Mouse (Mus musculus): Measurements from ENCODE around the gene Filip1. TPM values are rescaled to one million over a fixed set of nuclear protein-coding genes. Genes with fewer than 3 reads are reported as not detected.

The Filip1 gene
- polyA plus RNA-seq, 2 experiments, result 0.29 to 0.37 TPM

GRCm38 (mm10) chr9:79932578-79932977 lies 80.1 kb downstream of the Filip1 start:
- WGBS (ENCODE audit: insufficient replicate concordance), result 60% methylated on average over 5 of the region's 5 CpGs

GRCm38 (mm10) chr9:79928092-79928491 lies 84.6 kb downstream of the Filip1 start:
- H3K9ac ChIP-seq (replicated peaks), result no peak overlapping the region
- 60% methylated on average over 3 of the region's 3 CpGs for WGBS (ENCODE audit: insufficient replicate concordance)
- H3K4me1 ChIP-seq (replicated peaks; ENCODE audit: control insufficient read depth in 2 of 2, insufficient read depth in 2 of 2, low read length in 1 of 2), result no peaks in the 10 kb centered on the region
- H3K4me2 ChIP-seq (ENCODE audit: low read depth), result no peak overlapping the region
- H3K9me3 ChIP-seq (ENCODE audit: control insufficient read depth, low read length), result no peaks in the 10 kb centered on the region
- no peaks in the 10 kb centered on the region for H3K27me3 ChIP-seq (ENCODE audit: control insufficient read depth, insufficient read depth, low read length)
- H3K36me3 ChIP-seq (replicated peaks; ENCODE audit: control insufficient read depth, insufficient read depth, low read depth), result no peaks in the 10 kb centered on the region
- no peak overlapping the region for H3K27ac ChIP-seq
- ATAC-seq (ENCODE audit: insufficient read depth) (no peak), DNase-seq (ENCODE audit: low read depth in 3 of 3, low spot score in 3 of 3) (no peak)
- TF ChIP-seq CTCF (IDR thresholded peaks at IDR 0.05; ENCODE audit: low read depth) (no peak), EP300 (IDR thresholded peaks at IDR 0.05; ENCODE audit: low read depth) (no peak)
- no peak overlapping the region for H3K4me3 ChIP-seq (ENCODE audit: insufficient read depth in 1 of 2, low read depth in 2 of 2, low read length in 2 of 2)

More at GRCm38 (mm10) chr9:79932578-79932977, 80.1 kb downstream of the Filip1 start:
- TF ChIP-seq EP300 (IDR thresholded peaks at IDR 0.05; ENCODE audit: low read depth) (no peak), CTCF (IDR thresholded peaks at IDR 0.05; ENCODE audit: low read depth) (no peak)
- Histone ChIP-seq H3K9ac (replicated peaks) (no peak overlapping the region), H3K4me1 (replicated peaks; ENCODE audit: control insufficient read depth in 2 of 2, insufficient read depth in 2 of 2, low read length in 1 of 2) (no peaks in the 10 kb centered on the region), H3K36me3 (replicated peaks; ENCODE audit: control insufficient read depth, insufficient read depth, low read depth) (no peaks in the 10 kb centered on the region), H3K4me2 (ENCODE audit: low read depth) (no peak overlapping the region), H3K27me3 (ENCODE audit: control insufficient read depth, insufficient read depth, low read length) (no peaks in the 10 kb centered on the region), H3K9me3 (ENCODE audit: control insufficient read depth, low read length) (no peaks in the 10 kb centered on the region), H3K4me3 (ENCODE audit: insufficient read depth in 1 of 2, low read depth in 2 of 2, low read length in 2 of 2) (no peak overlapping the region), H3K27ac (no peak overlapping the region)
- no peak for DNase-seq (ENCODE audit: low read depth in 3 of 3, low spot score in 3 of 3)
- no peak for ATAC-seq (ENCODE audit: insufficient read depth)

- Histone ChIP-seq H3K9me3 (ENCODE audit: control insufficient read depth, low read length) (no peaks in the 10 kb centered on the region), H3K36me3 (replicated peaks; ENCODE audit: control insufficient read depth, insufficient read depth, low read depth) (no peaks in the 10 kb centered on the region), H3K27ac (no peak overlapping the region), H3K4me2 (ENCODE audit: low read depth) (no peak overlapping the region), H3K4me3 (ENCODE audit: insufficient read depth in 1 of 2, low read depth in 2 of 2, low read length in 2 of 2) (no peak overlapping the region), H3K9ac (replicated peaks) (no peak overlapping the region), H3K4me1 (replicated peaks; ENCODE audit: control insufficient read depth in 2 of 2, insufficient read depth in 2 of 2, low read length in 1 of 2) (no peaks in the 10 kb centered on the region), H3K27me3 (ENCODE audit: control insufficient read depth, insufficient read depth, low read length) (no peaks in the 10 kb centered on the region)
- DNase-seq (ENCODE audit: low read depth in 3 of 3, low spot score in 3 of 3) (no peak), ATAC-seq (ENCODE audit: insufficient read depth) (no peak)
- WGBS (ENCODE audit: insufficient replicate concordance), result 76% methylated on average over 21 of the region's 21 CpGs
- no peak for TF ChIP-seq EP300 (IDR thresholded peaks at IDR 0.05; ENCODE audit: low read depth)
- TF ChIP-seq CTCF (IDR thresholded peaks at IDR 0.05; ENCODE audit: low read depth), result no peak
Observed at GRCm38 (mm10) chr9:79927156-79927870, 85.3 kb downstream of the Filip1 start.

GRCm38 (mm10) chr9:79926464-79927155 lies 86.0 kb downstream of the Filip1 start:
- ATAC-seq (ENCODE audit: insufficient read depth) (no peak), DNase-seq (ENCODE audit: low read depth in 3 of 3, low spot score in 3 of 3) (no peak)
- Histone ChIP-seq H3K9me3 (ENCODE audit: control insufficient read depth, low read length) (no peaks in the 10 kb centered on the region), H3K27me3 (ENCODE audit: control insufficient read depth, insufficient read depth, low read length) (no peaks in the 10 kb centered on the region), H3K4me2 (ENCODE audit: low read depth) (no peak overlapping the region), H3K36me3 (replicated peaks; ENCODE audit: control insufficient read depth, insufficient read depth, low read depth) (no peaks in the 10 kb centered on the region), H3K27ac (no peak overlapping the region), H3K4me1 (replicated peaks; ENCODE audit: control insufficient read depth in 2 of 2, insufficient read depth in 2 of 2, low read length in 1 of 2) (no peaks in the 10 kb centered on the region), H3K4me3 (ENCODE audit: insufficient read depth in 1 of 2, low read depth in 2 of 2, low read length in 2 of 2) (no peak overlapping the region), H3K9ac (replicated peaks) (no peak overlapping the region)
- TF ChIP-seq CTCF (IDR thresholded peaks at IDR 0.05; ENCODE audit: low read depth) (no peak), EP300 (IDR thresholded peaks at IDR 0.05; ENCODE audit: low read depth) (no peak)
- WGBS (ENCODE audit: insufficient replicate concordance), result 69% methylated on average over 9 of the region's 9 CpGs

DNA sequence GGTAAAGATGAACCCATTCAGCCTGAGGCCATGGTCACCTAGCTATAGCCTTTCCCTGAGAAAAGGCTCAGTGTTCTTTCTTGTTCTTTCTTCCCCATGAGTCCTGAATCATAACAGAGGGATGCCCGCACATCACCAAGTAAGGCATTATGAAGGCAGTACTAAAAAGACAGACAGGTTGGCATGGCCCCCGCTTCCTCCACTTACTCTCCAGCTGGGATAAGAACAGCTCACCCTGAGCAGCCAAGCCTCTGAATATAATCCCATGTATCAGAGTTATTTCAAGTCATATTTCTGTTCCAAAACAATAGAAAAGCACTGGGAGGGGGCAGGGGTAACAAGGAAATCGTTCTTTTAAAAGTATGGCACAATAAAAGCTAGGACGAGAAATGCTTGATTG lies 86.7 kb downstream of the Filip1 start:
- Histone ChIP-seq H3K9me3 (ENCODE audit: control insufficient read depth, low read length) (no peaks in the 10 kb centered on the region), H3K27ac (no peak overlapping the region), H3K4me2 (ENCODE audit: low read depth) (no peak overlapping the region), H3K36me3 (replicated peaks; ENCODE audit: control insufficient read depth, insufficient read depth, low read depth) (no peaks in the 10 kb centered on the region), H3K27me3 (ENCODE audit: control insufficient read depth, insufficient read depth, low read length) (no peaks in the 10 kb centered on the region), H3K4me3 (ENCODE audit: insufficient read depth in 1 of 2, low read depth in 2 of 2, low read length in 2 of 2) (no peak overlapping the region), H3K9ac (replicated peaks) (no peak overlapping the region), H3K4me1 (replicated peaks; ENCODE audit: control insufficient read depth in 2 of 2, insufficient read depth in 2 of 2, low read length in 1 of 2) (no peaks in the 10 kb centered on the region)
- ATAC-seq (ENCODE audit: insufficient read depth) (no peak), DNase-seq (ENCODE audit: low read depth in 3 of 3, low spot score in 3 of 3) (no peak)
- TF ChIP-seq CTCF (IDR thresholded peaks at IDR 0.05; ENCODE audit: low read depth) (no peak), EP300 (IDR thresholded peaks at IDR 0.05; ENCODE audit: low read depth) (no peak)
- WGBS (ENCODE audit: insufficient replicate concordance), result 75% methylated on average over 4 of the region's 4 CpGs
